Mouse (Mus musculus): ENCODE results near the gene Colec11. TPM values are rescaled to one million over a fixed set of nuclear protein-coding genes. Genes with fewer than 3 reads are reported as not detected.

Colec11 gene
- polyA plus RNA-seq (2014; fragmentation: Nextera tagmentation; extraction: Ambion mirVana): 0.11 and 0.22 TPM in 2 replicates

- DNase-seq (ENCODE audit: low spot score, missing footprints) (no peak), ATAC-seq (ENCODE audit: low FRiP score) (no peak)
- Histone ChIP-seq H3K36me3 (ENCODE audit: control insufficient read depth, insufficient read depth, low read length) (no peaks in the 10 kb centered on the region), H3K9me3 (ENCODE audit: control insufficient read depth, low read length) (no peaks in the 10 kb centered on the region), H3K27me3 (ENCODE audit: control insufficient read depth, insufficient read depth, low read length) (no peaks in the 10 kb centered on the region), H3K27ac (ENCODE audit: low read depth, low read length) (no peak within 1 kb of the TSS), H3K4me3 (ENCODE audit: low read depth, low read length) (no peak within 1 kb of the TSS), H3K9ac (ENCODE audit: low read length) (no peak within 1 kb of the TSS), H3K4me1 (ENCODE audit: control insufficient read depth, insufficient read depth, low read length) (no peaks in the 10 kb centered on the region), H3K4me2 (no peak within 1 kb of the TSS)
- 59% methylated on average over 5 of the region's 5 CpGs for WGBS
Measured at GRCm38 (mm10) chr12:28623195-28623594, at the start of gene Colec11. Gene Colec11 (minus strand): TSS chr12:28623377.

- Histone ChIP-seq H3K27me3 (ENCODE audit: control insufficient read depth, insufficient read depth, low read length) (no peaks in the 10 kb centered on the region), H3K9ac (ENCODE audit: low read length) (no peak overlapping the region; the same call in 1 of the 2 replicates), H3K4me2 (no peak overlapping the region), H3K27ac (ENCODE audit: low read depth, low read length) (no peak overlapping the region), H3K9me3 (ENCODE audit: control insufficient read depth, low read length) (no peaks in the 10 kb centered on the region), H3K4me1 (ENCODE audit: control insufficient read depth, insufficient read depth, low read length) (no peaks in the 10 kb centered on the region), H3K4me3 (ENCODE audit: low read depth, low read length) (no peak overlapping the region), H3K36me3 (ENCODE audit: control insufficient read depth, insufficient read depth, low read length) (no peaks in the 10 kb centered on the region)
- 57% methylated on average over 8 of the region's 8 CpGs for WGBS
- DNase-seq (ENCODE audit: low spot score, missing footprints): no peak
- no peak for ATAC-seq (ENCODE audit: low FRiP score)
Measured at GRCm38 (mm10) chr12:28667287-28667686, 44.1 kb upstream of the Colec11 start.

- DNase-seq (ENCODE audit: low spot score, missing footprints) (no peak), ATAC-seq (ENCODE audit: low FRiP score) (no peak)
- Histone ChIP-seq H3K27ac (ENCODE audit: low read depth, low read length) (no peak overlapping the region), H3K9me3 (ENCODE audit: control insufficient read depth, low read length) (no peaks in the 10 kb centered on the region), H3K4me1 (ENCODE audit: control insufficient read depth, insufficient read depth, low read length) (no peaks in the 10 kb centered on the region), H3K27me3 (ENCODE audit: control insufficient read depth, insufficient read depth, low read length) (no peaks in the 10 kb centered on the region), H3K4me2 (no peak overlapping the region), H3K9ac (ENCODE audit: low read length) (no peak overlapping the region), H3K36me3 (ENCODE audit: control insufficient read depth, insufficient read depth, low read length) (no peaks in the 10 kb centered on the region), H3K4me3 (ENCODE audit: low read depth, low read length) (no peak overlapping the region)
- WGBS: 75% methylated on average over 4 of the region's 4 CpGs
Measured at GRCm38 (mm10) chr12:28666734-28667133, 43.6 kb upstream of the Colec11 start.

- no peaks in the 10 kb centered on the region for H3K9me3 ChIP-seq (ENCODE audit: control insufficient read depth, low read length)
- no peak for ATAC-seq (ENCODE audit: low FRiP score)
- H3K4me1 ChIP-seq (ENCODE audit: control insufficient read depth, insufficient read depth, low read length): no peaks in the 10 kb centered on the region
- DNase-seq (ENCODE audit: low spot score, missing footprints): no peak
- no peak overlapping the region for H3K4me3 ChIP-seq (ENCODE audit: low read depth, low read length)
- H3K27ac ChIP-seq (ENCODE audit: low read depth, low read length): no peak overlapping the region
- H3K27me3 ChIP-seq (ENCODE audit: control insufficient read depth, insufficient read depth, low read length): no peaks in the 10 kb centered on the region
- 82% methylated on average over 4 of the region's 4 CpGs for WGBS
- no peak overlapping the region for H3K4me2 ChIP-seq
- H3K36me3 ChIP-seq (ENCODE audit: control insufficient read depth, insufficient read depth, low read length): peaks cover 9% of the 10 kb centered on the region; the same call in 1 of the 2 replicates
- no peak overlapping the region for H3K9ac ChIP-seq (ENCODE audit: low read length)
Measured at GRCm38 (mm10) chr12:28662628-28663027, 39.5 kb upstream of the Colec11 start.

- peak; percentile 96 for ATAC-seq (ENCODE audit: low FRiP score)
- WGBS: 2% methylated on average over 52 of the region's 52 CpGs
Measured at GRCm38 (mm10) chr12:28649141-28650110, 26.2 kb upstream of the Colec11 start, which contains the start of gene Rnaseh1. Gene Rnaseh1 (plus strand): TSS chr12:28649602.

GRCm38 (mm10) chr12:28638778-28639177, 15.6 kb upstream of the Colec11 start:
- no peak for ATAC-seq (ENCODE audit: low FRiP score)
- Histone ChIP-seq H3K27me3 (ENCODE audit: control insufficient read depth, insufficient read depth, low read length) (no peaks in the 10 kb centered on the region), H3K36me3 (ENCODE audit: control insufficient read depth, insufficient read depth, low read length) (peaks cover 5% of the 10 kb centered on the region), H3K27ac (ENCODE audit: low read depth, low read length) (no peak overlapping the region), H3K4me3 (ENCODE audit: low read depth, low read length) (no peak overlapping the region), H3K4me1 (ENCODE audit: control insufficient read depth, insufficient read depth, low read length) (peaks cover 8% of the 10 kb centered on the region), H3K9me3 (ENCODE audit: control insufficient read depth, low read length) (no peaks in the 10 kb centered on the region), H3K9ac (ENCODE audit: low read length) (no peak overlapping the region), H3K4me2 (no peak overlapping the region)
- DNase-seq (ENCODE audit: low spot score, missing footprints): no peak
- WGBS: 76% methylated on average over 2 of the region's 2 CpGs

More at GRCm38 (mm10) chr12:28649141-28650110, 26.2 kb upstream of the Colec11 start, which contains the start of gene Rnaseh1:
- Histone ChIP-seq H3K27me3 (ENCODE audit: control insufficient read depth, insufficient read depth, low read length) (no peaks in the 10 kb centered on the region), H3K27ac (ENCODE audit: low read depth, low read length) (no peak within 1 kb of the TSS), H3K4me2 (peak within 1 kb of the TSS; percentile 74), H3K4me1 (ENCODE audit: control insufficient read depth, insufficient read depth, low read length) (peaks cover 6% of the 10 kb centered on the region), H3K9me3 (ENCODE audit: control insufficient read depth, low read length) (no peaks in the 10 kb centered on the region), H3K9ac (ENCODE audit: low read length) (peak within 1 kb of the TSS; percentile 78), H3K4me3 (ENCODE audit: low read depth, low read length) (peak within 1 kb of the TSS; percentile 85), H3K36me3 (ENCODE audit: control insufficient read depth, insufficient read depth, low read length) (no peaks in the 10 kb centered on the region; the same call in 1 of the 2 replicates)
- DNase-seq (ENCODE audit: low spot score, missing footprints): peak; percentile 99

GRCm38 (mm10) chr12:28636543-28636942, 13.4 kb upstream of the Colec11 start:
- Histone ChIP-seq H3K4me3 (ENCODE audit: low read depth, low read length) (peak overlapping the region; percentile 88; the same call in 1 of the 2 replicates), H3K36me3 (ENCODE audit: control insufficient read depth, insufficient read depth, low read length) (peaks cover 13% of the 10 kb centered on the region), H3K27ac (ENCODE audit: low read depth, low read length) (no peak overlapping the region), H3K9ac (ENCODE audit: low read length) (no peak overlapping the region), H3K4me2 (peak overlapping the region; percentile 80), H3K4me1 (ENCODE audit: control insufficient read depth, insufficient read depth, low read length) (peaks cover 8% of the 10 kb centered on the region), H3K27me3 (ENCODE audit: control insufficient read depth, insufficient read depth, low read length) (no peaks in the 10 kb centered on the region), H3K9me3 (ENCODE audit: control insufficient read depth, low read length) (no peaks in the 10 kb centered on the region)
- ATAC-seq (ENCODE audit: low FRiP score): no peak
- no peak for DNase-seq (ENCODE audit: low spot score, missing footprints)
- WGBS: 84% methylated on average over 6 of the region's 6 CpGs

GRCm38 (mm10) chr12:28635535-28636476, 12.6 kb upstream of the Colec11 start, which contains the start of gene Rps7:
Gene Rps7 (minus strand): TSS chr12:28635953.
- 6% methylated on average over 69 of the region's 69 CpGs for WGBS
- Histone ChIP-seq H3K27me3 (ENCODE audit: control insufficient read depth, insufficient read depth, low read length) (no peaks in the 10 kb centered on the region), H3K27ac (ENCODE audit: low read depth, low read length) (peak within 1 kb of the TSS; percentile 68), H3K4me2 (peak within 1 kb of the TSS; percentile 80), H3K4me3 (ENCODE audit: low read depth, low read length) (peak within 1 kb of the TSS; percentile 88), H3K36me3 (ENCODE audit: control insufficient read depth, insufficient read depth, low read length) (peaks cover 17% of the 10 kb centered on the region), H3K9me3 (ENCODE audit: control insufficient read depth, low read length) (no peaks in the 10 kb centered on the region), H3K4me1 (ENCODE audit: control insufficient read depth, insufficient read depth, low read length) (peaks cover 8% of the 10 kb centered on the region), H3K9ac (ENCODE audit: low read length) (peak within 1 kb of the TSS; percentile 97)
- ATAC-seq (ENCODE audit: low FRiP score): peak; percentile 97
- DNase-seq (ENCODE audit: low spot score, missing footprints): peak; percentile 99
